Mouse (Mus musculus): ENCODE measurements around the gene Bola3. TPM values are rescaled to one million over a fixed set of nuclear protein-coding genes. Genes with fewer than 3 reads are reported as not detected.

Gene Bola3
- polyA plus RNA-seq (2012; rRNA removed): 87.6 and 91.5 TPM in 2 replicates

DNA sequence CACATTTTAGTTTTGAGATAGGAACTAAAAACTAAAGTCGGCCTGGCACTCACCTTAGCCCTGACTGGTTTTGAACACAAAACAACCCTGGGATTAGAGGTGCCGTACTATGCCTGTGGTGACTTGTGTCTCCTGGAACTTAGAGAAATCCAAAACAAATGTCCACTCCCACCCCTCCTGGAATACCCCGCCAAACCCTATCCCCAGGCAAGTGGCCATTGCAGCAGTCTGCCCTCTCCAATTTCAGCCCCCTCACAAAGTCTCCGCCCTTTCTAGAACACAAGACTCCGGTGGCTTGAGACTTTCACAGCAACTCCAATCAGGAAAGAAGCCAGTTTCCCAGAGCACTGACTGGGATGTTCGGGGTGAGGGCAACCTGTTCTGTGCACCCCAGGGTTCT, at the start of gene Bola3:
Bola3 (plus strand) TSS at position 275 of the 400 bp plus-strand sequence.

DNA sequence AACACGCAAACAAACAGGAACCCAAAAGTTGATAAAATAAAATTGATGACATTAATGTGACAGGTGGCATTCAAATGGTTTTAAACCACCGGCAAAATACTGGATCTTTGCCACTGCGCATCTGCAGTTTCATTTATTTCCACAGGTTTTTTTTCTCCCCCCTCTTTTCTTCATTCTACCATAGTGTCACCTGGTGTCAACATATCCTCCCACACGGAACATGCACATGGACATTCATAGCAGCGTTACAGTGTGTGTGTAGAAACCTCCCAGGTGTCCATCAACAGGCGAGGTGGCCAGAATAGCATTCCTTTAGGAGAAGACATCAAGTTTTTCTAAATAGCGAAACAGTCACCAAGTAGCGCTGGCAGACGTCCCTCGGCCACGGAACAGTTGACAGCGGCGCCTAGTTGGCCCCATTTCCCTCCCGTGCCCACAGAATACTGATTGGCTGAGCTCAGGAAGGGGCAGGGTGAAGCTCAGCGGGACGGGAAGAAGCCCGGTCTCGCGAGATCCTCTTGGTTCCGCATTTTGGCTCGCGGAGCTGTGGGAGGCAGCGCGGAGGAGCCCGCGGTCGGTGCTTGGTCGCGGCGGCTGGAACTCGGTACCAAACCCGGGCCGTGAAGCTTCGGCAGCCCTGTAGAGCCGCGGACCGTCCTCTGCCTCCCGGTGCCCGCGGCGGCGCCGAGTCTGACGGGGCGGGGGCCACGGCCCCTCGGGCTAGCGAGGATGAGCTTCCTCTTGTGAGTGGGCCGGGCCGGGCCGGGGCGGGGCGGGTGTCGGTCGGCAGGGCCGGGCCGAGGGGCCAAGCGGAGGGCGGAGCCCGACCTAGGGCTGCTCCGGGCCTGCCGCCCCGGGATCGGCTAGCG, 23.2 kb upstream of the Bola3 start, which contains the start of the genes Mthfd2 and Mob1a:
Mthfd2 (minus strand) TSS at position 384 of the 869 bp plus-strand sequence.
Mob1a (plus strand) TSS at position 492 of the 869 bp plus-strand sequence.

Other genes with a start within 250 kb of the Bola3 start
- 1.0 and 1.1 TPM in 2 replicates for gene Ccdc142, start 247.5 kb upstream of the Bola3 start, polyA plus RNA-seq (2012; rRNA removed)
- 2.1 TPM in 2 replicates for gene Gm42688, start 247.5 kb upstream of the Bola3 start, polyA plus RNA-seq (2012; rRNA removed)
- 55.1 and 55.3 TPM in 2 replicates for gene Mrpl53, start 240.1 kb upstream of the Bola3 start, polyA plus RNA-seq (2012; rRNA removed)
- gene Mogs, start 233.7 kb upstream of the Bola3 start, polyA plus RNA-seq (2012; rRNA removed): 32.2 and 34.8 TPM in 2 replicates
- 23.2 and 27.5 TPM in 2 replicates for gene Wbp1, start 227.6 kb upstream of the Bola3 start, polyA plus RNA-seq (2012; rRNA removed)
- gene Ino80b, start 223.7 kb upstream of the Bola3 start, polyA plus RNA-seq (2012; rRNA removed): 11.3 and 11.9 TPM in 2 replicates
- 9.4 and 10.2 TPM in 2 replicates for gene Rtkn, start 213.7 kb upstream of the Bola3 start, polyA plus RNA-seq (2012; rRNA removed)
- 0.29 and 0.36 TPM in 2 replicates for gene Wdr54, start 192.8 kb upstream of the Bola3 start, polyA plus RNA-seq (2012; rRNA removed)
- 0.01 and 0.02 TPM in 2 replicates for gene 1700003E16Rik, start 192.7 kb upstream of the Bola3 start, polyA plus RNA-seq (2012; rRNA removed)
- 20.0 and 20.7 TPM in 2 replicates for gene Dctn1, start 183.2 kb upstream of the Bola3 start, polyA plus RNA-seq (2012; rRNA removed)
- 1.2 and 1.3 TPM in 2 replicates for gene Slc4a5, start 129.3 kb upstream of the Bola3 start, polyA plus RNA-seq (2012; rRNA removed)
- 47.3 and 52.6 TPM in 2 replicates for gene Mthfd2, start 23.2 kb upstream of the Bola3 start, polyA plus RNA-seq (2012; rRNA removed)
- 25.8 and 32.2 TPM in 2 replicates for gene Mob1a, start 23.1 kb upstream of the Bola3 start, polyA plus RNA-seq (2012; rRNA removed)
- 2.9 and 3.7 TPM in 2 replicates for gene Tet3, start 109.9 kb downstream of the Bola3 start, polyA plus RNA-seq (2012; rRNA removed)
- 15.9 and 16.2 TPM in 2 replicates for gene Dguok, start 157.8 kb downstream of the Bola3 start, polyA plus RNA-seq (2012; rRNA removed)
- 1.7 and 2.4 TPM in 2 replicates for gene Actg2, start 187.1 kb downstream of the Bola3 start, polyA plus RNA-seq (2012; rRNA removed)
- gene Stambp, start 223.6 kb downstream of the Bola3 start, polyA plus RNA-seq (2012; rRNA removed): 6.3 and 7.0 TPM in 2 replicates

Data from liver, embryonic 14 days (tissue).